Mouse (Mus musculus): Measurements from ENCODE around the gene Sh3kbp1.

Sh3kbp1 gene

DNA sequence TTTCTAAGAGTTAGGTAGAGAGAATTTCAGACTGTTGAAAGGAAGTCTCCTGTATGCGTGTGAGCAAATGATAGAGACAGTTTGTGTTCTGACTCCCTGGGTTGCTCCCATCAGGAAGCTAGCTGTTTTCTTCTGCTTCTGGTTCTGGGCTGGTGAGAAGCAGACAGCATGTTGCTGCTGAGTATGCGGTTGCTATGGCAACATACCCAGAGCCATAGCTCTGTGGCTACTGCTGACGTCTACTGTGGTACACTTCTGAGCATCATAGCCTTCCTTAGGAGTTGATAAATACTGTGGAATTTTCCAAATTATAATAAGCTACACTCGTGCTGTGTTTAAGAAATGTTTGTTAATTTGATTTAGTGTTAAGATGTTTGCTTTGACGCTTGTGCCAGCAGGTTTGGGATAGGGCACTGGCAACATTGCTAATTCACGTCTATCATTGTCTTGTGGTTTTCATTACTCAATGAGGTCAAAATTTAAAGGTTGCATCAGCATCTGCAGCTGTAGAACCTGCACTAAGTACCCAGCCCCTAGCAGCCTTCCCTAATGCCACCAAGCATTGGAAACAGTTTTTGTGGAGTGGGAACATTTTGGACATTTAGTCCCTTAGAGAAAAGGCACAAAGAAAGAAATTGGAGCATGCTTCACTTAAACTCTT lies 202.2 kb downstream of the Sh3kbp1 start:
- no peak for DNase-seq (ENCODE audit: inconsistent ontology term)

DNA sequence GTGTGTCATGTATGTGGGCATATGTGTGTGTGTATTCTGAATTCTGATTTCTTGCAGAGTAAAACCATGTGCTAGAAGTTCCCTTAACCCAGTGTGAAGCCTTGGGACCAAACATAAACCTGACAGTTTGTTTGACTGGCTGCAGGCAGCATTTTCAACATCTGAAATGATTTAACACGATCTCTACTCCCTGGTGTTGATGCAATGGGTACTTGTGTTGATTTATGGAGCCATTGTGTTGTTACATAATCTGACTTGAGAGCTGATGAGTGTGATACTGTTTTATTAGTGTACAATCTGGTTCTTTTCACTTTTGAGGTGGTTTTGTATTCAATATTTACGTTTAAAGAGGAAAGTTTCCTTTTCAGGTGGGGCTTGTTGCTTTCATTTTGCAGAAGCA lies 204.1 kb downstream of the Sh3kbp1 start:
- DNase-seq (ENCODE audit: inconsistent ontology term) = no peak

DNA sequence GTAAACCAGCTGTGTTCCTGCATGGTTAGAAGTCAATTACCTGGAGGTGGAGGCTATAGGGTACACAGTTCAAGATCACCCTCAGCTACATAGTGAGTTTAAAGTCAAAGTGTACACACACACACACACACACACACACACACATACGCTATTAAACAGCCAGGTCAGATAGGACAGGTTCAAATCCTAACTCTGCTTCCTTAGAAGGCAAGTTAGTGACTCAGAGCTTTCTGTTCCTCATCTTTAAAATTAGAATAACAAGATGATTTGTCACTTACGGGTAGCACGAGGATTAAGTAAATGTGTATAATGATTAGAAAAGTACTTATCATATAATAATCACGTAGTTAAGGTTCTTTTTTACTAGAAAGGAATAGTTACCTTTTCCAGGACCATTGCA lies 208.2 kb downstream of the Sh3kbp1 start:
- DNase-seq (ENCODE audit: inconsistent ontology term) = no peak

DNA sequence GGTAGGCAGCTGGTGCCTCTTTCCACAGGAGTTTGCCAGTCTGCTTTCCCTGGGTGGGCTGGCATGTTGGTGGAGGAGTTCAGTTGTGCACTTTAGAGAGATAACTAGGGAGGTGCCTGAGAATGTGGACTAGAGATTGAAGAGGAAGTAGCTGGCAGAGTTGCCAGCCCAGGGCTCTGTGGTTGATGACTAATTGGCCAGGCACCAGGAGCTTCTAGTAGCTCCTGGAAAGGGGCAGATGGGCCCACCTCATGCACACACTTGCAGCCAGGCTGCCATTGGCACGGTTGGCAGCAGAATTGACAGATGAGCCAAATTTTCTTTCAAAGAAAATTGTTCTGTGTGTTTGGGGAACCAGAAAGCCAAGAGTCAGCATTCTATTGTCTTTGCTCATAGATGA lies 210.3 kb downstream of the Sh3kbp1 start:
- DNase-seq (ENCODE audit: inconsistent ontology term) = peak; percentile 64

DNA sequence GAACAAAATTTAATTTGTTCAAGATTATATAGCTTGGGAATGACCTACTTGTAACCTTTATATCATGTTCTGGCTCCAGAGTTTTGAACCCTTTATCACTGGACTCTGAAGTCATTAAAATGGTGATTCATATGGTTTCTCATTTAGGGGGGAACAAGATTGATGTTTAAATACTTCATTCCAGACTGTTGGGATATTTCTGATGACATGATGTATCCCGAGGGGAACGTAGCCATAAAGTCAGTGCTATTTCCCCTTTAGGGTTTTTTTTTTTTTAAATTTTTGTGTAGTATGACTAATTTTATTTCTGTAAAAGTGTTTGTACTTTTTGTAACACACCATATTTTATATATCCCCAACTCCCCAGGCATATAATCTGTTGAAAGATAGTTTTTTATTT lies 212.7 kb downstream of the Sh3kbp1 start:
- DNase-seq (ENCODE audit: inconsistent ontology term) = no peak

DNA sequence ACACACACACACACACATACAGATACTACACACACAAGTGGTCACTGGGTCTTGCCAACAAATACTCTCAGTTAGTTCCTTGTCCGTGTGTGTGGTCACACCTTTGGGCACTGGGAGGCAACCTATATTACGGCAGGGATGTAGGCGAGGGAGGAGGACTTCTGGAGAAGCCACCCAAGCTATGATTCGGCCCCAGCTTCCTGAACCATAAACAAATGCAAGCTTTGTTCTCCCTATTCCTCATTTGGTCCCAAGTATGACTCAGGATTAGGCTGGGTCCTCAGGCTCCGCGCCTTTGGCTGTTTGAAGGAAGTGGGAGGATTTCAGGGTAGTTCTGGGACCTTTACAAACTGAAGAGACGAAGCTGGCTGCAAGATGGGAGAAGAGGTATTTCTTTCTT lies 213.2 kb downstream of the Sh3kbp1 start:
- peak; percentile 47 for DNase-seq (ENCODE audit: inconsistent ontology term)

DNA sequence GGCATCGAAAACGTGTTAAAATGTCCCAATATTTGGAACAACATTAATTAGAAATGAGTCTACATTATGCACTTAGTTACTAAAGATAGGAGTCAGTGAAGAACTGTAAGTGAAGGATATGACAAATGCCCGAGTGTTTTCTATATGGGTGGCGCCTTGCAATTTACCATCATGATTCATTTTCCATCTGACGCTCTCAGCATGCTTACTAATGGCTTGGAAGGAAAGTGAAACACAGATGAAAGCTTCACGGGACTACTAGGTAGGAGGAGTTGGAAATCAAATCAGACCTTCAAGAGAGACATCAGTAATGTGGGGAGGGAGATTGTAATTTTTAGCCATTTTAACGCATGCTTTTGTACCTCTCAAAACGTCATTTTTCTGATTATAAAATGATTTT lies 223.7 kb downstream of the Sh3kbp1 start:
- no peak for DNase-seq (ENCODE audit: inconsistent ontology term)

DNA sequence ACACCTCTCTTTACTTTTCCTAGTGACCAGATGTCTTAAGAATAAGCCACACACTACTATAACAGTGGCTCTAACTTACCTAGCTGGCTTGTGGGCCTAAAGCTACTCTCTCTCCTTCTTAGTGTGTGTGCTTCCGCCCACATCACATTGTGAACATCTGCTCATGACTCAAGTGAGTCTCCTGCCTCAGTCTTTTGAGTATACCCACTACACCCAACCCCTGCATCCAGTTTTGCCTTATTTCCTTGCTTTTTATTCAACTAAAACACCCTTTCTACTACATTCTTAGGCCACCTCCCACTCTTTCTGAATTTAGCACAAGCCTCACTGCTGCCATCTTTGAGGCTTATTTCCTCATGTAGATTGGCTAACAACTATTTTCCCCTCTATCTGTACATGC lies 229.8 kb downstream of the Sh3kbp1 start:
- DNase-seq (ENCODE audit: inconsistent ontology term) = no peak

DNA sequence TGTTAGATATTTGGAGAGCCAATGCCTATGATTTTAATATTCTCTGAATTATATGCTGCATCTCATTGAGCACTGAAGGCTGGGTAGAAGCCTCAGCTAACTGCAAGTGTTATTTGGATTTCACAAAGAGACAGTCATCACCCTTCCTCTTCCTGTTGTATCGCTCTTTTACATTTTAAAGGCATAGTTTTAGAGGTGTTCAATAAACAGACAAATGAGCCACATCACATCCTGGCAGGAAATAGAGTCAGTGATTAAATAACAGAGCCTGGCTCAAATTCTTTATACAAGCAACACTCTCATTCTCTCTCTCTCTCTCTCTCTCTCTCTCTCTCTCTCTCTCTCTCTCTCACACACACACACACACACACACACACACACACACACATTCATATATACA lies 231.1 kb downstream of the Sh3kbp1 start:
- DNase-seq (ENCODE audit: inconsistent ontology term) = no peak

DNA sequence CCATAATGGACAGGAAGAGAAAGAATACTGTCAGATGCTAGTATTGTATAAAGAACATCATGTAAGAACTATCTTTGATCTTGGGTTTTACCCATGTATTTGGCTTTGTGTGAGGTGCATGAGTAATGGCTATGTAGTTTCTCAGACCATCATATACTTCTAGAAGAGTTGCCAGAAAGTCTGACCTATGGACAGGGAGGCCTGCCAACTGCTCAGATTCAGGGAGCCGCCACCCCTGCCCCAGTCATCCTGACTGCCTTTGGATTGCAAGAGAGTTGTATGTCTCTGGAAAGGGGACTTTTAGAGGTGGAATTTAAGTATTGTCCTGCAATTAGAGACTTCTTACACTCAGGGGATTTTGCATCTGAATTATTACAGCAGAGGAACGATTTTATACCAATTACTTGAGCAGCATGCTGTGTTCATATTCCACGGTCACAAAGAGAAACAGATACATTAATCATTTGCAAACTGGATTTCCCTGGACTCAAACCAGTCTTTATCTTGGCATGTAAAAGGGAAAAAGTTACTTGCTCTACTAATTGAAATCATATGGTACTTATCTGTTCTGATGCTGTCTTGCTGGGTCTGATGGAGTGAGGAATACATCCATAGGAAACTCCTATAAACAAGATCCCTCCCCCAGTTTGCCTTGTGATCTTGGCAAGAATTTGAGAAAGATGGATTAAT lies 233.9 kb downstream of the Sh3kbp1 start:
- DNase-seq (ENCODE audit: inconsistent ontology term) = no peak

DNA sequence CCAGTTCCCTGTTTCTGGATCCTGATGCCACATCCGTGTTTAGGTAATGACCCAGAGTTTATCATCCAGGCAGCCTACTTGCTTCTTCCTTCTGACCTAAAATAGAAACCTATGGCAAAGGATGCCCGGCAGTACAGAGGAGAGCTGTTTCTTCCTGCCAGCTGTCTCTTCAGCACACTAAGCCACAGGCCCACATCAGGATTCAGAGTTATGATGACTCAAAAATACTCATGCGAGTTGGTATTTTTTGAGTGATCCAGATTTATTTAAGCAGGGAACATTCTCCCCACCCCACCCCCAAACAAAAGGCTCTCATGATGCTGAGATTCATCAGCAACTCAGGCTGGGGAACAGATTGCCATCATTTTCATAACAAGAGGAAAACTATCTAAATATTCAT lies 240.6 kb downstream of the Sh3kbp1 start:
- DNase-seq (ENCODE audit: inconsistent ontology term) = no peak

DNA sequence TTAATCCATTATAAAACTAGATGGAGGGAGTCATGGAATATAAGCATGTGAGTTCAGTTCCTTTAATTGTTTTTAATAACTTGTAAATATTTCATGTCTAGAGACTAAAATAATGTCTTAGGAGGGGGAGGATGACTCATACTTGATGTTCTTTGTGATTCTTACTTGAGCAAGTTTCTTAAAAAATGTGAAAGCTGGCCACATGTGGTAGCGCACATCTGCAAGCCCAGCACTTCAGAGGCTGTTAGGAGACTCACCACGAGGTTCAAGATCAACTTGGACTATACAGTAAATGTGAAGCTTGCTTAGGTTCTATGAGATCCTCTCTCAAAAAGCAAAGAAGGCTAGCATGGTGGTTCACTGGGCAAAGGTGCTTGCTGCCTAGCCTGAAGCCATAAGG lies 245.4 kb downstream of the Sh3kbp1 start:
- DNase-seq (ENCODE audit: inconsistent ontology term) = no peak

DNA sequence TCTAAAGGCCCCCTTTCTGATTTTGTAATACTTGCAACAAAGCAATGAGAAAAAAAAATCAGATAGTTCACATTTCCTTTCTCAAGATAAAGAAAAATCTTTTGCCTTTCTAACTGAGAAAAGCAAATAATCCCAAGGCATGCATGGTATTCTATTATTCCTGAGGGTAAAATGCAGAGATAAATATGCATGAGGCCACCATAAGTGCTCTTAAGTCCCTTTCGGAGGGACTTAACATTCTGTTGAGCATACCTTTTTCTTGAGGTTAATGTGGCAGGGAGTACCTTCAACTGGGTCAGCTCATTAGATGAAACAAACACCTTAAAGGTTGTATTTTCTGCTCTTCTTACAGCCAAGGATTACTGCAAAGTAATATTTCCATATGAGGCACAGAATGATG lies 250.7 kb downstream of the Sh3kbp1 start:
- no peak for DNase-seq (ENCODE audit: inconsistent ontology term)

DNA sequence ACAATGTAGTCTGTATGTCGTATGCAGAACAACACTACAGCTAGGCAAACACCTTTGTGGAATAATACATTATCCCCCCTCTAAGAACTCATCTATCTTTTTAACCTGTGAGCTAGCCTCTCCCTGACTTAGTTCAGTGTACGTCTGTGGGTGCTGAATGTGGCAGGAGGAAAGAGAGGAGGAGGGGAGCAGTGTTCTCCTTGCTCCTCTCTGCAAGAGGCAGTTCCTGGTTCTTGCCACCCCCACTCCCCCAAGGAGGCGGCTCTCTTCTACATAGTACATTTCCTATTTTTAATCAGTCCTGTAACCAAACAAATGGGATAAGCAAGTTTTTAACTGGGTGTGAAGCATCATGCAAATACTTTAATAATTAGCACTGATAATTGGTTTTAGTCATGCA lies 252.4 kb downstream of the Sh3kbp1 start:
- DNase-seq (ENCODE audit: inconsistent ontology term) = no peak

DNA sequence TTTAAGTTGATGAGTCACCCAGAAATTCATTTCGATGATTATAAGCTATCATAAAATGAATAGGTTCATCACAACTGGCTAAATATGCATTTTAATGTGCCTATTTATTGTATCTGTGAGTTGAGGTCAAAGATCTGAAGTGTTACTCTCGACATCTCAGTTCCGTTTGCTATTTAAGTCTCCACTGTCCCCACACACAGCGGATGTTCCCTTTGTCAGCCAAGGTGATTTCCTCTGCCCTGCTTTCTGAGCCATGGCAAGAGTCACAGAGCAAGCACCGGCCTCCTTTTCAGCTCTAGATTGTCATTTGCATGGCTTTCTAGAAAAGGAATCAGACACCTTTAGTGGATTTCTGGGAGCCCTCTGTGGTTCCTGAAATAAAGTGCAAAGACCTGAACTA lies 254.5 kb downstream of the Sh3kbp1 start:
- no peak for DNase-seq (ENCODE audit: inconsistent ontology term)

DNA sequence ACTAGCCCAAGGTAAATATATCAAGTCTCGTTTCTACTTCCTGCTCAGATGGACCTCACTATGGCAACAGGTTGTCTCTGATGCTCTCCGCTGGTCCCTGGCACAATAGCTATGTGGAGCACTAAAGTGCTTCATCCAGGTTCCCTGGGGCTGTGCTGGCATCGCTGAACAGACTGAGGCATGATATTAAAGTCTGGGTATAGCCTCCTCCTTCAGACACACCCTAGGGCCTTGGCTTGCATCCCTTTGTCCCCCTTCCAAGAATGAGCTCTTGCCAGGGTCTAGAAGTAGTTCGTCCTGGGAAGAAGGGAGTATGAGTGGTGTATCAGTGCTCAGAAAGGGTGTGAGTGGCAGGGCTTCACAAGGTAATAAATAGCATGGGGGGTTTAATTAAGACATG lies 269.5 kb downstream of the Sh3kbp1 start:
- DNase-seq (ENCODE audit: inconsistent ontology term) = no peak

DNA sequence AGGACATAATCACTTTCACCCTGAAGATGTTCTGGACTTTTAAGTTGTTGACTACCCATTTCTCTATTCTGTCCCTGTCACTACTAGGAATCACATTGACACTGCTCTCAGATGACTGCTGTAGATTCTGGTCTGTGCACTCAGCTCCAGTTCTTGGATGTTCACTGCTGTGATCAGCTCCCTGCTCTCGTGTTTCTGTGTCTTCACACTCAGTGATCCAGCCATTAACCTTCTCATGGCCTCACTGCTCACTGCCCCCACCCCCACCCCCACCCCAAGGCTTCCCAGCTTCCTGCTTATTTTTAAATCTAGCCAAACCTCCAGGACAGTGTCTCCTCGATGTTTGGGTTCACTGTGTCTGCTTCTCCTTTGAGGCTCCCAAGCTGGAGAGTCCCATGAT lies 271.0 kb downstream of the Sh3kbp1 start:
- DNase-seq (ENCODE audit: inconsistent ontology term) = no peak

DNA sequence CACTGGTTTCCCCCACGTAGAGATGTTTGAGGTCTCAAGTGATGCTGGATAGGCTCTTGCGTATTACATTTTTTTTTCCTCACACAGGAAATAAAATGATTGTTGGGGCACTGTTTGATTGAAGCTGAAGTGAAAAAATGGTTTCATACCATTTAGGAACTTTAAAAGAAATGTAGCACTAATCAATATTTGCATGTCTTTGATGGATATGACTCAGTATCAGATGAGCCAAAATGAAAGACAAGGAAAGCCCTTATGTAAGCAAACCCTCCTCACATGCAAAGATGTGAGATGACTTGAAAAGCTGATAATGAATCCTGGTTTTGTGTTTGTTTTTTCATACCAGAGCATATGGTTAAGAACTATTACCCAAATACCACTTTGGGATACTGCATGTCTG lies 272.0 kb downstream of the Sh3kbp1 start:
- no peak for DNase-seq (ENCODE audit: inconsistent ontology term)

DNA sequence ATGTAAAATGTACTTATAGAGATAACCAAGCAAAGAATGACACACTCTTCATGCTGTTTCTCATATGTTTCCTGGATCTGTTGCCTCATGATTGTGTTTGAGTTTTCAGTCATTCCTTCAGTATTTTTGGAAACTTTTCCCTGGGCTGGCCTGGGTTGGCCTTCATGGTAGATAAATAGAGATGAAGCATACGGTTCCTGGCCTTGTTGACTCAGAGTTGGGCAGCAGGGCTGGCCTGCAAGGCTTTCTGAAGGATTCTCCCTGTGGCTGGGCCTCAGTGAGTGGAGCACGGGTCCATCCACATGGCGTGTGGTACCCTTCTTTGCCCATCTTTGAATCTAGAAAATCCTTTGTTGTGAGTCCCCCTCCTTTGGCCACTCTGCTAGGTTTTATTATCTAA lies 276.3 kb downstream of the Sh3kbp1 start:
- DNase-seq (ENCODE audit: inconsistent ontology term) = no peak

DNA sequence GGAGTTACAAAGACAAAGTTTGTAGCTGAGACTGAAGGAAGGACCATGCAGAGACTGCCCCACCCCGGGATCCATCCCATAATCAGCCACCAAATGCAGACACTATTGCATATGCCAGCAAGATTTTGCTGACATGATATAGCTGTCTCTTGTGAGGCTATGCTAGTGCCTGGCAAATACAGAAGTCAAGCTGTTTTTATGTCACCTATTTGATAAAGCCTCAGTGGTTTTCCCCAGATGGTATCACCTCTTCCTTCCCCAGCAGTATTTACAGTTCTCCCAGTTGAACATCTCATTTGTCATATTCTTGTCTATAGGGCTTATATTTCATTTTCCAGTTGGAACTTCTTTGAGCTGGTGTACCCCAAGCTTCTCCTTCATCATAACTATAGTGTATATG lies 280.6 kb downstream of the Sh3kbp1 start:
- no peak for DNase-seq (ENCODE audit: inconsistent ontology term)

DNA sequence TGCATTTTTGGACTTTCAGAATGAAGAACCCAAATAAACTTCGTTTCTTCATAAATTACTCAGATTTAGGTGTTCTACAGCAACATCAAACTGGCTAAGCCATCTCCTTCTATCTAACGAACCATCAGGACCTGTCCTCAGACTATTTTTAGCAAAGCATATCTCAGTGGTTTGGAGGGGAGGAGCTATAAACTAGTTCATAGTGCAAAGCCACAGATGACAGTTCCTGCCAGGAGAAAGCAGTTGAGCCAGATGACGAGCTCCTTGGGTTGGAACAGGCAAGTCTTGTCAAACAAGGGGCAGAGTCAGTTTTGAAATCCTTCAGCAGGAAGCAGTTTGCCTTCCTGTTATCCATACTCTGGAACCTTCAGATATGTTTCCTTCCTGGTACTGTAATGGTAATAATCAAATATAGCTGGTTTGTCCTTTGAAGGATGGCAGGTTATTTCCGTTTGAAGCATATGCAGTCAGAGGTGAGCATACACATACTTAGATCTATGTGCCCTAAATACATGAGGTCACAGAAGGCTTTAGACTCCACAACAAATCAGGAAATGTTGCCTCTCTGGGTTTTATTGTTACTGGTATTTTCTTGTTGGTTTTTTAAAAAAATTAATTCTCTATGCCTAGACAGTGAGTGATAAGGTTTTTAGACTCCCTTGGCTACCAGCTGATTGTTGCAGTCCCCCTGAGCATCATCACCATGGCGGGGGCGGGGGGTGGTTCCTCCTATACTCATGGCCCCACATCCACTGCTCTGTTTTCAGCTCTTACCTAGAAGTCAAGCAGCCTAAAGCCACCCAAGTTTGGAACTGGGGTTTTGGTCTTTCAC lies 282.6 kb downstream of the Sh3kbp1 start:
- no peak for DNase-seq (ENCODE audit: inconsistent ontology term)

DNA sequence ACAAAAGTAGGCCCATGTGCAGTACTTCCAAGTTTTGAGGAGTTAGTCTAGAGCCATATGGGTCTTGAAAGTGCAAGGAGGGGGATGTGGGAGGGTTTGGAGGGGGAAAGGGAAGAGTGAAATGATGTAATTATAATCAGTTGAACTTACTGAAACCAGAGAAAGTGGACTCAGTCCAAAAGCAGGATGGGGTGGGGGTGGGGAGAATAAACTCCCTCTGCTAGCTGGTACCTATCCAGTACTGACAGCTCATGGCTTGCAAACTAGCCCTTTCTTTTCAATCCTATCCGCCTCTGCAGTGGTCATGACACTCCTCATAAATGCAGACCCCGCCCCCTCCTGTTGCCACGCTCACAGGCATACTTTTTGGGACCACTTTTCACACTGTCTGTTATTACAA lies 283.5 kb downstream of the Sh3kbp1 start:
- peak; percentile 59 for DNase-seq (ENCODE audit: inconsistent ontology term)

DNA sequence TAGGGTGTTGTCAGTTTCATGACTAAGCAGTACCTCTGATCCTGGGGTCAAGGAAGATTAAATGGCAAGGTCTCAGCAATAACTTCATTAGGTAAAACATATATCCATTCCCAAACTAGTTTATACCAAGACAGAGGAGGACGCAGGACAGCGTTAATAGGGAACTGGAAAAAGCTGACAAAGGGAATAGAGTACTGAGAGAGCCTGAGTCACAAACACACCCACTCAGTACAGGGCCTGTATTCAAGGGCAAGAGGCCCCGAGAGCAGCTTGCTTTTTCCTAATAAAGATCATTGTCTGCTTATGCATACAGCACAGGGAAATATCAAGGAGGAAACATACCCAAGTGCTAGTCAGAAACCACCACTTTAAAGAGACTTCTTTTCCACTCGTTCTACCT lies 284.5 kb downstream of the Sh3kbp1 start:
- no peak for DNase-seq (ENCODE audit: inconsistent ontology term)
